Mouse (Mus musculus): ENCODE results near the gene Mrps7. TPM values are rescaled to one million over a fixed set of nuclear protein-coding genes. Genes with fewer than 3 reads are reported as not detected.

Mrps7 gene
- polyA plus RNA-seq, 1 experiment from 2014 or later, result 111 TPM

GRCm38 (mm10) chr11:115584376-115585073 lies 19.2 kb upstream of the Mrps7 start:
- DNase-seq (ENCODE audit: low spot score), result no peak
- Histone ChIP-seq H3K27ac (replicated peaks; ENCODE audit: low read depth, low read length) (no peak overlapping the region), H3K9ac (ENCODE audit: low read length) (no peak overlapping the region), H3K27me3 (ENCODE audit: control insufficient read depth, insufficient read depth, low read length) (no peaks in the 10 kb centered on the region), H3K9me3 (ENCODE audit: control insufficient read depth, low read length) (no peaks in the 10 kb centered on the region), H3K4me1 (ENCODE audit: control insufficient read depth, insufficient read depth, low read length) (no peaks in the 10 kb centered on the region), H3K36me3 (ENCODE audit: control insufficient read depth, insufficient read depth, low read length) (peaks cover 55% of the 10 kb centered on the region), H3K4me2 (ENCODE audit: low read depth, severe bottlenecking) (no peak overlapping the region), H3K4me3 (ENCODE audit: low read depth, low read length) (no peak overlapping the region)
- 87% methylated on average over 10 of the region's 10 CpGs for WGBS
- no peak for ATAC-seq (ENCODE audit: insufficient number of reproducible peaks, low FRiP score, low TSS enrichment, low read depth)

GRCm38 (mm10) chr11:115585573-115586100 lies 18.1 kb upstream of the Mrps7 start:
- ATAC-seq (ENCODE audit: insufficient number of reproducible peaks, low FRiP score, low TSS enrichment, low read depth), result no peak
- H3K36me3 ChIP-seq (ENCODE audit: control insufficient read depth, insufficient read depth, low read length), result peaks cover 65% of the 10 kb centered on the region
- no peak overlapping the region for H3K9ac ChIP-seq (ENCODE audit: low read length)
- no peaks in the 10 kb centered on the region for H3K9me3 ChIP-seq (ENCODE audit: control insufficient read depth, low read length)
- no peaks in the 10 kb centered on the region for H3K4me1 ChIP-seq (ENCODE audit: control insufficient read depth, insufficient read depth, low read length)
- no peak overlapping the region for H3K27ac ChIP-seq (replicated peaks; ENCODE audit: low read depth, low read length)
- DNase-seq (ENCODE audit: low spot score), result no peak
- no peaks in the 10 kb centered on the region for H3K27me3 ChIP-seq (ENCODE audit: control insufficient read depth, insufficient read depth, low read length)
- no peak overlapping the region for H3K4me3 ChIP-seq (ENCODE audit: low read depth, low read length)
- WGBS, result 91% methylated on average over 7 of the region's 7 CpGs
- H3K4me2 ChIP-seq (ENCODE audit: low read depth, severe bottlenecking), result no peak overlapping the region

- no peak overlapping the region for H3K4me3 ChIP-seq (ENCODE audit: low read depth, low read length)
- peaks cover 62% of the 10 kb centered on the region for H3K36me3 ChIP-seq (ENCODE audit: control insufficient read depth, insufficient read depth, low read length)
- H3K4me2 ChIP-seq (ENCODE audit: low read depth, severe bottlenecking), result no peak overlapping the region
- H3K9ac ChIP-seq (ENCODE audit: low read length), result no peak overlapping the region
- no peak overlapping the region for H3K27ac ChIP-seq (replicated peaks; ENCODE audit: low read depth, low read length)
- DNase-seq (ENCODE audit: low spot score) (no peak), ATAC-seq (ENCODE audit: insufficient number of reproducible peaks, low FRiP score, low TSS enrichment, low read depth) (no peak)
- no peaks in the 10 kb centered on the region for H3K4me1 ChIP-seq (ENCODE audit: control insufficient read depth, insufficient read depth, low read length)
- no peaks in the 10 kb centered on the region for H3K9me3 ChIP-seq (ENCODE audit: control insufficient read depth, low read length)
- no peaks in the 10 kb centered on the region for H3K27me3 ChIP-seq (ENCODE audit: control insufficient read depth, insufficient read depth, low read length)
- 91% methylated on average over 9 of the region's 9 CpGs for WGBS
Observed at GRCm38 (mm10) chr11:115586403-115586802, 17.3 kb upstream of the Mrps7 start.

GRCm38 (mm10) chr11:115587984-115588383 lies 15.7 kb upstream of the Mrps7 start:
- no peaks in the 10 kb centered on the region for H3K27me3 ChIP-seq (ENCODE audit: control insufficient read depth, insufficient read depth, low read length)
- peaks cover 64% of the 10 kb centered on the region for H3K36me3 ChIP-seq (ENCODE audit: control insufficient read depth, insufficient read depth, low read length)

GRCm38 (mm10) chr11:115590526-115591075 lies 13.1 kb upstream of the Mrps7 start:
- no peak for DNase-seq (ENCODE audit: low spot score)
- H3K9ac ChIP-seq (ENCODE audit: low read length), result no peak overlapping the region
- H3K36me3 ChIP-seq (ENCODE audit: control insufficient read depth, insufficient read depth, low read length), result peaks cover 51% of the 10 kb centered on the region
- no peak for ATAC-seq (ENCODE audit: insufficient number of reproducible peaks, low FRiP score, low TSS enrichment, low read depth)
- H3K4me2 ChIP-seq (ENCODE audit: low read depth, severe bottlenecking), result no peak overlapping the region
- H3K4me3 ChIP-seq (ENCODE audit: low read depth, low read length), result no peak overlapping the region
- no peaks in the 10 kb centered on the region for H3K9me3 ChIP-seq (ENCODE audit: control insufficient read depth, low read length)
- H3K27me3 ChIP-seq (ENCODE audit: control insufficient read depth, insufficient read depth, low read length), result no peaks in the 10 kb centered on the region
- no peaks in the 10 kb centered on the region for H3K4me1 ChIP-seq (ENCODE audit: control insufficient read depth, insufficient read depth, low read length)
- 94% methylated on average over 2 of the region's 2 CpGs for WGBS
- no peak overlapping the region for H3K27ac ChIP-seq (replicated peaks; ENCODE audit: low read depth, low read length)

More at GRCm38 (mm10) chr11:115587984-115588383, 15.7 kb upstream of the Mrps7 start:
- Histone ChIP-seq H3K27ac (replicated peaks; ENCODE audit: low read depth, low read length) (no peak overlapping the region), H3K4me3 (ENCODE audit: low read depth, low read length) (no peak overlapping the region), H3K4me2 (ENCODE audit: low read depth, severe bottlenecking) (no peak overlapping the region), H3K9me3 (ENCODE audit: control insufficient read depth, low read length) (no peaks in the 10 kb centered on the region), H3K9ac (ENCODE audit: low read length) (no peak overlapping the region), H3K4me1 (ENCODE audit: control insufficient read depth, insufficient read depth, low read length) (no peaks in the 10 kb centered on the region)
- WGBS, result 84% methylated on average over 9 of the region's 9 CpGs
- DNase-seq (ENCODE audit: low spot score) (no peak), ATAC-seq (ENCODE audit: insufficient number of reproducible peaks, low FRiP score, low TSS enrichment, low read depth) (no peak)

- Histone ChIP-seq H3K27ac (replicated peaks; ENCODE audit: low read depth, low read length) (no peak overlapping the region), H3K4me3 (ENCODE audit: low read depth, low read length) (no peak overlapping the region), H3K9me3 (ENCODE audit: control insufficient read depth, low read length) (no peaks in the 10 kb centered on the region), H3K4me2 (ENCODE audit: low read depth, severe bottlenecking) (no peak overlapping the region), H3K9ac (ENCODE audit: low read length) (no peak overlapping the region), H3K27me3 (ENCODE audit: control insufficient read depth, insufficient read depth, low read length) (no peaks in the 10 kb centered on the region), H3K4me1 (ENCODE audit: control insufficient read depth, insufficient read depth, low read length) (no peaks in the 10 kb centered on the region), H3K36me3 (ENCODE audit: control insufficient read depth, insufficient read depth, low read length) (peaks cover 26% of the 10 kb centered on the region)
- DNase-seq (ENCODE audit: low spot score), result no peak
- ATAC-seq (ENCODE audit: insufficient number of reproducible peaks, low FRiP score, low TSS enrichment, low read depth), result no peak
- WGBS, result 93% methylated on average over 3 of the region's 3 CpGs
Observed at GRCm38 (mm10) chr11:115595209-115595608, 8.5 kb upstream of the Mrps7 start.

GRCm38 (mm10) chr11:115598309-115598708 lies 5.4 kb upstream of the Mrps7 start:
- Histone ChIP-seq H3K4me1 (ENCODE audit: control insufficient read depth, insufficient read depth, low read length) (peaks cover 8% of the 10 kb centered on the region; the same call in 1 of the 2 replicates), H3K27me3 (ENCODE audit: control insufficient read depth, insufficient read depth, low read length) (no peaks in the 10 kb centered on the region), H3K9ac (ENCODE audit: low read length) (no peak overlapping the region), H3K27ac (replicated peaks; ENCODE audit: low read depth, low read length) (no peak overlapping the region), H3K9me3 (ENCODE audit: control insufficient read depth, low read length) (no peaks in the 10 kb centered on the region), H3K4me2 (ENCODE audit: low read depth, severe bottlenecking) (no peak overlapping the region), H3K4me3 (ENCODE audit: low read depth, low read length) (no peak overlapping the region), H3K36me3 (ENCODE audit: control insufficient read depth, insufficient read depth, low read length) (peaks cover 13% of the 10 kb centered on the region)
- DNase-seq (ENCODE audit: low spot score), result no peak
- ATAC-seq (ENCODE audit: insufficient number of reproducible peaks, low FRiP score, low TSS enrichment, low read depth), result no peak
- WGBS, result 96% methylated on average over 4 of the region's 4 CpGs

- no peak overlapping the region for H3K4me3 ChIP-seq (ENCODE audit: low read depth, low read length)
- peaks cover 11% of the 10 kb centered on the region; the same call in 1 of the 2 replicates for H3K4me1 ChIP-seq (ENCODE audit: control insufficient read depth, insufficient read depth, low read length)
- no peak overlapping the region for H3K27ac ChIP-seq (replicated peaks; ENCODE audit: low read depth, low read length)
- no peak overlapping the region for H3K9ac ChIP-seq (ENCODE audit: low read length)
- no peak for ATAC-seq (ENCODE audit: insufficient number of reproducible peaks, low FRiP score, low TSS enrichment, low read depth)
- no peak overlapping the region for H3K4me2 ChIP-seq (ENCODE audit: low read depth, severe bottlenecking)
- no peaks in the 10 kb centered on the region for H3K27me3 ChIP-seq (ENCODE audit: control insufficient read depth, insufficient read depth, low read length)
- 96% methylated on average over 7 of the region's 7 CpGs for WGBS
- H3K36me3 ChIP-seq (ENCODE audit: control insufficient read depth, insufficient read depth, low read length), result peaks cover 6% of the 10 kb centered on the region; the same call in 1 of the 2 replicates
- H3K9me3 ChIP-seq (ENCODE audit: control insufficient read depth, low read length), result no peaks in the 10 kb centered on the region
- DNase-seq (ENCODE audit: low spot score), result no peak
Observed at GRCm38 (mm10) chr11:115599722-115600121, 4.0 kb upstream of the Mrps7 start.

Measured in limb, embryonic 11.5 days (tissue).